Mouse (Mus musculus): ENCODE results near the gene Lpgat1. TPM values are rescaled to one million over a fixed set of nuclear protein-coding genes. Genes with fewer than 3 reads are reported as not detected.

Lpgat1 gene
- polyA plus RNA-seq, 1 experiment from 2014 or later = 32.3 TPM

DNA sequence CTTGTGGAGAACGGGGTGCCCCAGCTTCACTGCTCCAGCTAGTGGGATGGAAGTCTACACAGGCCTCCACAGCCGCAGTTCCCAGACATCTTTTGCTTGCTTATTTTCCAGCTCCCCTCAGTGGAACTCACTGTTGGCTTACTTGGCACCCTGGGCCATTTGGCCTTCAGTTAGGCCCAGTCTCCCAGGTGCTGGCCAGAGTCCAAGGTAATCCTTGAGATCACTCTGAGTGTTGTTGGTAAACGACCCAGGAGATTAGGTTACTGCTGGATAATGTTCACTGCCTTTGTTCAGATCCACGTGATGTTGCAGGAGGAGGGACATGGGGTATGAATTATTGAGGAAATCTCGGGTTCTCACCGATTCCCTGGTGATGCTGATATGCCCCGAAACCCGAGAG is 75.4 kb downstream of the Lpgat1 start:
- Histone ChIP-seq H3K4me2 (replicated peaks; ENCODE audit: low read depth) (no peak overlapping the region), H3K9ac (ENCODE audit: low read length) (no peak overlapping the region), H3K4me3 (ENCODE audit: low read depth, low read length) (no peak overlapping the region), H3K27ac (replicated peaks) (no peak overlapping the region), H3K36me3 (ENCODE audit: control insufficient read depth, insufficient read depth, low read length) (no peaks in the 10 kb centered on the region), H3K9me3 (ENCODE audit: control insufficient read depth, low read length) (peaks cover 4% of the 10 kb centered on the region; the same call in 1 of the 2 replicates), H3K27me3 (ENCODE audit: control insufficient read depth, insufficient read depth, low read length) (no peaks in the 10 kb centered on the region), H3K4me1 (replicated peaks; ENCODE audit: control insufficient read depth, insufficient read depth) (no peaks in the 10 kb centered on the region)
- WGBS = 63% methylated on average over 8 of the region's 8 CpGs
- DNase-seq (ENCODE audit: low spot score) (peak; percentile 42), ATAC-seq (ENCODE audit: low FRiP score, low TSS enrichment) (peak; percentile 55; the same call in 1 of the 2 replicates)
- TF ChIP-seq EP300 (optimal IDR thresholded peaks at IDR 0.05) = no peak
- no peak for TF ChIP-seq CTCF (IDR thresholded peaks at IDR 0.05; ENCODE audit: low read depth)

DNA sequence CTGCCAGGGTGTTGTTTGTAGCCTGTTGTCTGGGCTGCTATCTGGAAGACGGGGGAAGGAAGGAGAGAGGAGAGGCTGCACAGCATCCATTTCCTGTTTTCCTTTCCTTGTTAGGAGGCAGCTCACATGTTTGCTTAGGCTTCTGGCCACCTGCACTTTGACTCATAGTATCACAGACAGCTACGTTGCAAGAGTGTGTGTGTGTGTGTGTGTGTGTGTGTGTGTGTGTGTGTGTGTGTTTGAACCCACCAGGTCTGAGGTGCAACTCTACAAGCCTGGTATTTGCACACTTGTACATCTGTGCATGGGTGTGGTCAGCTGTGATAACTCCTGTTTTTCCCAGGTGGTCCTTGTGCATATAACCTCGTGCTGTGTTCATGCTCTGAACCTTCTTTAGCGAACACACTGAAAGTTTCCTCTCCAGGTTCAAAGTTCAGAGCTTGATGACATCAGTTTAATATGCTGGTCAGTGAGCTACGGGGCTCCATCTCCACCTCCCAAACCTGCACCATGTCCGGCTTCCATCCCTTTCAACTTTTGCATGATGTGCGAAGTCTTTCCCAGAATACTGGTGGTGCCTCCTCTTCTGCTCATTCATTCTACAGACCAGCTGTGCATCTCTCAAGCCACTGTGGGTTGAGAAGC is 76.4 kb downstream of the Lpgat1 start:
- TF ChIP-seq EP300 (optimal IDR thresholded peaks at IDR 0.05) = no peak
- no peak for TF ChIP-seq CTCF (IDR thresholded peaks at IDR 0.05; ENCODE audit: low read depth)
- Histone ChIP-seq H3K4me2 (replicated peaks; ENCODE audit: low read depth) (no peak overlapping the region), H3K9ac (ENCODE audit: low read length) (no peak overlapping the region), H3K36me3 (ENCODE audit: control insufficient read depth, insufficient read depth, low read length) (no peaks in the 10 kb centered on the region), H3K27me3 (ENCODE audit: control insufficient read depth, insufficient read depth, low read length) (no peaks in the 10 kb centered on the region), H3K4me3 (ENCODE audit: low read depth, low read length) (no peak overlapping the region), H3K9me3 (ENCODE audit: control insufficient read depth, low read length) (peaks cover 3% of the 10 kb centered on the region; the same call in 1 of the 2 replicates), H3K4me1 (replicated peaks; ENCODE audit: control insufficient read depth, insufficient read depth) (no peaks in the 10 kb centered on the region), H3K27ac (replicated peaks) (no peak overlapping the region)
- DNase-seq (ENCODE audit: low spot score) (peak; percentile 66), ATAC-seq (ENCODE audit: low FRiP score, low TSS enrichment) (peak; percentile 82)
- WGBS = 60% methylated on average over 7 of the region's 7 CpGs

DNA sequence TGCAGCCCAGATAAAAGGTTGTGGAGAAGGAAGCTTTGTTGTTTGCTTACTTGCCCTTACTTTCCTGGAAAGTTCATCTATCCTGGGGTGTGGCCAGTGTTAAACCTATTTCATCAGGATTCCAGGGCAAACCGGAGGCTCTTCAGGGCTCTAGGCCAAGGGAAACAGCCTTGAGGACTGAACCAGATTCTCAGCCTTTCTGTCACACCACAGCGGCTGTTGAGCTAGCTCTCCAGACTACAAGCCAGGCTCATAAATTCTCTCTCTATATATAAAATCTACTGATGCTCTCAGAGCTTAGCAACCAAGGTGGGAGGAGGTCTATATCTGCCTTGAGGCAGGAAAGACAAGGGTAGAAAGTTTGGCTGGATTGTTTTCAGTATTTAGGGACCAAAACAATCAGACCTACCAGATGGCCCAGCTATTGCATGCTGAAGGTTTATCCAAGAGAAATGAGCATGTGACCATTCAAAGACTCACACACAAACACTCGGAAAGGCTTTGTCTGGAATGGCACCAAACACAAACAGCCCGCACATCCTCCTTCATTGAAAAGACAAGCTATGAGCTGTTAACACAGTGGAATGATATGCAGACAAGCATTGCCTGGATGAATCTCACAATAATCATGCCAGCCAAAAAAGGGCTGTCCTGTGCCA is 78.7 kb downstream of the Lpgat1 start:
- H3K27ac ChIP-seq (replicated peaks) = no peak overlapping the region
- H3K9ac ChIP-seq (ENCODE audit: low read length) = no peak overlapping the region
- no peak overlapping the region for H3K4me3 ChIP-seq (ENCODE audit: low read depth, low read length)
- DNase-seq (ENCODE audit: low spot score) (no peak), ATAC-seq (ENCODE audit: low FRiP score, low TSS enrichment) (no peak)
- H3K36me3 ChIP-seq (ENCODE audit: control insufficient read depth, insufficient read depth, low read length) = no peaks in the 10 kb centered on the region
- TF ChIP-seq EP300 (optimal IDR thresholded peaks at IDR 0.05) (no peak), CTCF (IDR thresholded peaks at IDR 0.05; ENCODE audit: low read depth) (no peak)
- H3K4me2 ChIP-seq (replicated peaks; ENCODE audit: low read depth) = no peak overlapping the region
- no peaks in the 10 kb centered on the region for H3K9me3 ChIP-seq (ENCODE audit: control insufficient read depth, low read length)
- 75% methylated on average over 4 of the region's 4 CpGs for WGBS
- no peaks in the 10 kb centered on the region for H3K4me1 ChIP-seq (replicated peaks; ENCODE audit: control insufficient read depth, insufficient read depth)
- H3K27me3 ChIP-seq (ENCODE audit: control insufficient read depth, insufficient read depth, low read length) = no peaks in the 10 kb centered on the region

DNA sequence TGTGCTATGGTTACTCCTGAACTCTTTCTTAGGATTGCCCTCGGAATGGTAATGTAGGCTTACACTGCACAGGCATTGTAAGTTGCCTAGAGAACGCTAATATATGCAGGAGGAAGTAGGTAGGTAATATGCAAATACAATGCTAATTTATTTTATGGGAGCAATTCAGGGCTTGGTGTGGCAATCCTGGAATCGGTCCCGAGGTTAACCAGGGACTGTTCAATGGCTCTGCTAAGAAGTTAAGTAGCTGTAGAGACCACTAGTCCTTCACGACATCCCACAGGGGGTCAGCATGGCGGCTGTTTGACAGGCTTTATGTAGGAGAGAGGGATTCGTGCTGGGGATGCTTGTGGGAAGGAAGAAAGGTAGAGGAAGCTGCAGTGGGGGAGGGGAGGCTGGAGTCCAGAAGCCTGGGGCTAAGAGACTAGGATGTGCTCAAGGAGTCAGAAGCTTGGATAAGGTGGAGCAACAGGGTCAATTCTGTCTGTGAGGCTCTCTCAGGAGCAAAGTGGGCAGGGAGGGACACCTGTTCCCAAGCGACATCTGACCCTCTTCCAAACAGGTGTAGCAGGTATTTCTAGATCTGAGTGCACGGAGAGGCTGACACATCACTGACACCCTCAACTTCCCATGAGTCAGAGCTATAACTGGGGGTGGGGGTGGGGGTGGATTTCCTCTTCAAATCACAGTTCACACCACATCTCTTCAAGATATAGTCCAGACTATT is 84.6 kb downstream of the Lpgat1 start:
- ATAC-seq (ENCODE audit: low FRiP score, low TSS enrichment) (peak; percentile 83), DNase-seq (ENCODE audit: low spot score) (peak; percentile 52)
- Histone ChIP-seq H3K4me3 (ENCODE audit: low read depth, low read length) (no peak overlapping the region), H3K27me3 (ENCODE audit: control insufficient read depth, insufficient read depth, low read length) (no peaks in the 10 kb centered on the region), H3K9ac (ENCODE audit: low read length) (no peak overlapping the region), H3K4me1 (replicated peaks; ENCODE audit: control insufficient read depth, insufficient read depth) (no peaks in the 10 kb centered on the region), H3K4me2 (replicated peaks; ENCODE audit: low read depth) (peak overlapping the region; percentile 25; the same call in 1 of the 2 replicates), H3K9me3 (ENCODE audit: control insufficient read depth, low read length) (no peaks in the 10 kb centered on the region), H3K27ac (replicated peaks) (peak overlapping the region; percentile 87), H3K36me3 (ENCODE audit: control insufficient read depth, insufficient read depth, low read length) (no peaks in the 10 kb centered on the region)
- TF ChIP-seq EP300 (optimal IDR thresholded peaks at IDR 0.05) (peak; percentile 69), CTCF (IDR thresholded peaks at IDR 0.05; ENCODE audit: low read depth) (no peak)
- WGBS = 54% methylated on average over 9 of the region's 9 CpGs

DNA sequence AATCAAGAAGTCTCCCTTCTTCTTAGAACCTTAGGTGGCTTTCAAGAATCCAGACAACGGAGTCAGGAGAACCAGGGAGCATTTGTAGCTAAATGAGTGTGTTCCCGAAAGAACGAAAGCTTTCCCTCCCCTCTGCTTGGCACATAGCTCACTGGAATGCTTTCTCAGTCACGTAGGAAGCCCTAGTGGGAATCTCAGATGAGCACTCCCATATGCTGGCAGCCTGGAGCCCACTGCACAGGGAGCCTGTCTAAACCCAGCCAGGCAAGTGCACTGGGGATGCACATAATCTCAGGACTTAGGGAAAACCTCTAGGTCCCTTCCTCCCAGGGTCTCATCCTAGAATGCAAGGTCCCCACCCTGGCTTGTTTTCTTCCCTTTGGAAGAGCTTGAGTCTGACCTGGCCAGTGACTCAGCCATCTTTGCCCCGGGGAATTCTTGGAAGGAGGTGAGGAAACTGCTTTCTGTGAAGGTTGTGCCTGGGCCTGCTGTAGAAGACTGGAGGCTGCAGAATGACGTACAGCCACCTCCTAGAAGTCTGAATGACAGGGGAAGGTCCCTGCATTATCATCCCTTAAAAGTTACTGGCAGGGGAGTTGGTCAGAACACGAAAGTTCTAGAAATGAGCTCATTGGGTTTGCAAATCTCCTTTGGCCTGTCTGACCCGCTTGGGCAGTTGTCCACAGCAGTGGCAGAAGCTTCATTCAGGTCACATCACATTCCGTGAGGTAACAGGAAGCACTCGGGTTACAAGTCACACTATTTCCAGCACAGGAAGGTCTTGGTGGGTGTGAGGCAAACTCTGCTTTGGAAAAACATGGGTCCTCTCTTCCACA is 85.4 kb downstream of the Lpgat1 start:
- DNase-seq (ENCODE audit: low spot score) (peak; percentile 23), ATAC-seq (ENCODE audit: low FRiP score, low TSS enrichment) (peak; percentile 53)
- Histone ChIP-seq H3K4me2 (replicated peaks; ENCODE audit: low read depth) (peak overlapping the region; percentile 25; the same call in 1 of the 2 replicates), H3K36me3 (ENCODE audit: control insufficient read depth, insufficient read depth, low read length) (no peaks in the 10 kb centered on the region), H3K9ac (ENCODE audit: low read length) (no peak overlapping the region), H3K27ac (replicated peaks) (peak overlapping the region; percentile 87), H3K4me3 (ENCODE audit: low read depth, low read length) (no peak overlapping the region), H3K27me3 (ENCODE audit: control insufficient read depth, insufficient read depth, low read length) (no peaks in the 10 kb centered on the region), H3K4me1 (replicated peaks; ENCODE audit: control insufficient read depth, insufficient read depth) (no peaks in the 10 kb centered on the region), H3K9me3 (ENCODE audit: control insufficient read depth, low read length) (no peaks in the 10 kb centered on the region)
- WGBS = 45% methylated on average over 10 of the region's 10 CpGs
- no peak for TF ChIP-seq EP300 (optimal IDR thresholded peaks at IDR 0.05)
- no peak for TF ChIP-seq CTCF (IDR thresholded peaks at IDR 0.05; ENCODE audit: low read depth)

Data from stomach, postnatal 0 days (tissue).